Mouse (Mus musculus) heart, postnatal 0 days (tissue): ENCODE data around the gene Nr1h4. TPM values are rescaled to one million over a fixed set of nuclear protein-coding genes. Genes with fewer than 3 reads are reported as not detected.
"Not testable (repeated sequence)": the region's sequence is repeated elsewhere in the genome, so short reads cannot be mapped to it uniquely, and the experiment has no call there.

Experiments used
- ATAC-seq: fragments of 200-750 bp; cut with Nextera tagmentation; 2 replicates; pipeline ENCODE4 v1.8.0; 2017; ENCODE audit warnings: low read depth, moderate number of reproducible peaks, moderate library complexity; ENCODE audit not compliant: insufficient read depth
- DNase-seq: peaks from one replicate; pipeline ENCODE4 v3.0.0-alpha.2; 2016; ENCODE audit warnings: low spot score
- H3K27ac ChIP-seq: fragments of 300-500 bp; sonication (generic); 2 replicates; pipeline ENCODE4 v1.5.1; 2014; ENCODE audit warnings: low read depth, mild to moderate bottlenecking
- H3K27me3 ChIP-seq: fragments of 300-500 bp; sonication (generic); 2 replicates; pipeline ENCODE4 v1.6.1; 2014; ENCODE audit warnings: low read length, mixed read lengths; ENCODE audit not compliant: control insufficient read depth, insufficient read depth
- H3K36me3 ChIP-seq: fragments of 300-500 bp; sonication (generic); replicated peaks from 2 replicates; pipeline ENCODE4 v1.6.1; 2014; ENCODE audit warnings: low read length, mixed read lengths; ENCODE audit not compliant: control insufficient read depth, insufficient read depth
- H3K4me1 ChIP-seq: fragments of 300-500 bp; sonication (generic); 2 replicates; pipeline ENCODE4 v1.6.1; 2014; ENCODE audit warnings: antibody characterized with exemption; ENCODE audit not compliant: control insufficient read depth, insufficient read depth
- H3K4me2 ChIP-seq: fragments of 300-500 bp; sonication (generic); 2 replicates; pipeline ENCODE4 v1.6.1; 2014; ENCODE audit warnings: low read depth, mild to moderate bottlenecking, low read length, moderate library complexity
- H3K4me3 ChIP-seq: fragments of 300-500 bp; sonication (generic); 2 replicates; pipeline ENCODE4 v1.5.1; 2014; ENCODE audit warnings: low read depth, low read length
- H3K9ac ChIP-seq: fragments of 300-500 bp; sonication (generic); replicated peaks from 2 replicates; pipeline ENCODE4 v1.6.1; 2014; ENCODE audit warnings: low read depth, low read length, mixed read lengths
- H3K9me3 ChIP-seq: fragments of 300-500 bp; sonication (generic); replicated peaks from 2 replicates; pipeline ENCODE4 v1.6.1; 2016; ENCODE audit warnings: low read length; ENCODE audit not compliant: control insufficient read depth
- CTCF ChIP-seq: IDR thresholded peaks from 2 replicates; pipeline ENCODE4 v1.5.1; 2016; ENCODE audit warnings: antibody characterized with exemption, control low read depth, low read depth
- EP300 ChIP-seq: IDR thresholded peaks from 2 replicates; pipeline ENCODE4 v1.6.1; 2016; ENCODE audit warnings: antibody characterized with exemption, low read depth
- WGBS: fragments of 180-500 bp; shearing (Covaris S2); extraction: QIAGEN DNeasy Blood & Tissue Kit; methylation state at CpG from one replicate; pipeline ENCODE4 v1.1.7; 2014; 5-methylcytosine and 5-hydroxymethylcytosine counted together
- polyA plus RNA-seq: library from polyadenylated mRNA; unstranded; fragments of >200 nt; fragmentation: Nextera tagmentation; extraction: Ambion mirVana; gene quantifications from 2 replicates; pipeline ENCODE4 v1.2.1, GENCODE M21; 2015
- total RNA-seq: library from RNA; depleted of rRNA; stranded (reverse); fragments of >200 nt; gene quantifications from 2 replicates; pipeline ENCODE4 v1.2.3, GENCODE M21; 2014; ENCODE audit warnings: low replicate concordance

The Nr1h4 gene
- total and polyA plus RNA-seq, 2 experiments from 2014 or later = 1.3 to 1.4 TPM

GRCm38 (mm10) chr10:89565301-89566022, 32.1 kb upstream of the Nr1h4 start:
- Histone ChIP-seq H3K9ac (no peak overlapping the region), H3K27ac (no peak overlapping the region), H3K4me3 (no peak overlapping the region), H3K9me3 (peaks cover 9% of the 10 kb centered on the region), H3K27me3 (no peaks in the 10 kb centered on the region), H3K4me1 (no peaks in the 10 kb centered on the region), H3K36me3 (no peaks in the 10 kb centered on the region), H3K4me2 (no peak overlapping the region)
- ATAC-seq (no peak), DNase-seq (no peak)
- TF ChIP-seq EP300 (no peak), CTCF (no peak)
- 86% methylated on average over 9 of the region's 9 CpGs for WGBS

GRCm38 (mm10) chr10:89562113-89562512, 28.7 kb upstream of the Nr1h4 start:
- TF ChIP-seq CTCF (no peak), EP300 (no peak)
- Histone ChIP-seq H3K36me3 (no peaks in the 10 kb centered on the region), H3K27me3 (no peaks in the 10 kb centered on the region), H3K4me2 (no peak overlapping the region), H3K9me3 (no peaks in the 10 kb centered on the region), H3K27ac (no peak overlapping the region), H3K9ac (no peak overlapping the region), H3K4me3 (no peak overlapping the region), H3K4me1 (0 out of 2 replicates have a peak, but pooled peaks cover 4% of the 10 kb centered on the region)
- WGBS = 84% methylated on average over 6 of the region's 6 CpGs
- no peak for ATAC-seq
- DNase-seq = no peak

- H3K4me2 ChIP-seq = no peak overlapping the region
- no peak overlapping the region for H3K4me3 ChIP-seq
- no peak for ATAC-seq
- H3K27ac ChIP-seq = no peak overlapping the region
- 0 out of 2 replicates have a peak, but pooled peaks cover 4% of the 10 kb centered on the region for H3K4me1 ChIP-seq
- H3K36me3 ChIP-seq = no peaks in the 10 kb centered on the region
- no peak overlapping the region for H3K9ac ChIP-seq
- no peaks in the 10 kb centered on the region for H3K27me3 ChIP-seq
- no peaks in the 10 kb centered on the region for H3K9me3 ChIP-seq
- TF ChIP-seq CTCF = no peak
- no peak for TF ChIP-seq EP300
- WGBS = 37% methylated on average over 3 of the region's 3 CpGs
- DNase-seq = no peak
These were observed 26.0 kb upstream of the Nr1h4 start for GRCm38 (mm10) chr10:89559351-89559750.

GRCm38 (mm10) chr10:89554885-89555284, 21.5 kb upstream of the Nr1h4 start:
- not testable (repeated sequence) for H3K4me3 ChIP-seq, H3K4me2 ChIP-seq, H3K36me3 ChIP-seq, H3K27me3 ChIP-seq, DNase-seq, H3K9me3 ChIP-seq, H3K9ac ChIP-seq, H3K27ac ChIP-seq, ATAC-seq, H3K4me1 ChIP-seq
- 77% methylated on average over 12 of the region's 13 CpGs for WGBS

- not testable (repeated sequence) for H3K4me3 ChIP-seq, H3K9me3 ChIP-seq, DNase-seq, ATAC-seq, H3K27ac ChIP-seq, H3K27me3 ChIP-seq, H3K4me1 ChIP-seq, H3K36me3 ChIP-seq, H3K4me2 ChIP-seq, H3K9ac ChIP-seq
- WGBS = 81% methylated on average over 7 of the region's 7 CpGs
These were observed 20.5 kb upstream of the Nr1h4 start for GRCm38 (mm10) chr10:89553855-89554254.

- TF ChIP-seq CTCF (no peak), EP300 (no peak)
- H3K9me3 ChIP-seq = no peaks in the 10 kb centered on the region
- DNase-seq = no peak
- H3K27me3 ChIP-seq = no peaks in the 10 kb centered on the region
- no peak overlapping the region for H3K9ac ChIP-seq
- H3K4me1 ChIP-seq = no peaks in the 10 kb centered on the region
- ATAC-seq = no peak
- no peaks in the 10 kb centered on the region for H3K36me3 ChIP-seq
- 79% methylated on average over 5 of the region's 5 CpGs for WGBS
- H3K4me2 ChIP-seq = no peak overlapping the region
- no peak overlapping the region for H3K27ac ChIP-seq
- no peak overlapping the region for H3K4me3 ChIP-seq
These were observed 19.6 kb upstream of the Nr1h4 start for GRCm38 (mm10) chr10:89553015-89553414.
